Mouse (Mus musculus) brain, embryonic 14.5 days (tissue): ENCODE data around the gene Fam20a.

Experiments used
- CTCF ChIP-seq: fragments of 200-500 bp; IDR thresholded peaks from 2 replicates; pipeline ENCODE4 v1.5.1; 2012; ENCODE audit warnings: inconsistent platforms, mild to moderate bottlenecking, moderate library complexity, borderline replicate concordance; ENCODE audit not compliant: insufficient read depth, insufficient read length; ENCODE audit errors: extremely low read depth
- POLR2A ChIP-seq: fragments of 200-500 bp; IDR thresholded peaks from 2 replicates; pipeline ENCODE4 v1.6.1; 2012; ENCODE audit warnings: mild to moderate bottlenecking, inconsistent platforms, borderline replicate concordance; ENCODE audit not compliant: poor library complexity, insufficient read depth, insufficient read length, severe bottlenecking; ENCODE audit errors: extremely low read depth

DNA sequence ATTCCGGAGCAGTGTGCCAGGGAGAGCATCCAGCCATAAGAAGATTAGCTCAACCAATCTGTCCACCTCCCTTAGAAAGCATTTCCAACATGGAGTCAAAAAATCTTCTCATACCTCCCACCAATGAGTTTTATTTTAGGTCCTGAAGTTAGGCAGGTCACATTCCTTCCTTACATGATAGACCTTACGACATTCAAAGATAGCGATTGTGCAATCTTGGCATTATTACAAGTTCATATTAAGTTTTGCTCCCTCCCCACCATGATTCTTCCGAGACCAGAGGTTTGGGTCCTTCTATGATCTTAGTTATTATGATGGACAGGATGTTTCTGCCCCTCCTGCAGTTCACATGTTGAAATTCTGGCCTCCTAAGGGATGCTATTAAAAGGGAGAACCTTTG lies 32.5 kb downstream of the Fam20a start:
- TF ChIP-seq CTCF (no peak), POLR2A (no peak)
